Mouse (Mus musculus): ENCODE measurements around the gene Crcp.
"Not testable (repeated sequence)": the region's sequence is repeated elsewhere in the genome, so short reads cannot be mapped to it uniquely, and the experiment has no call there.

Gene Crcp

GRCm38 (mm10) chr5:130023767-130024539, 5.1 kb upstream of the Crcp start:
- DNase-seq (ENCODE audit: extremely low spot score): peak; percentile 88

DNA sequence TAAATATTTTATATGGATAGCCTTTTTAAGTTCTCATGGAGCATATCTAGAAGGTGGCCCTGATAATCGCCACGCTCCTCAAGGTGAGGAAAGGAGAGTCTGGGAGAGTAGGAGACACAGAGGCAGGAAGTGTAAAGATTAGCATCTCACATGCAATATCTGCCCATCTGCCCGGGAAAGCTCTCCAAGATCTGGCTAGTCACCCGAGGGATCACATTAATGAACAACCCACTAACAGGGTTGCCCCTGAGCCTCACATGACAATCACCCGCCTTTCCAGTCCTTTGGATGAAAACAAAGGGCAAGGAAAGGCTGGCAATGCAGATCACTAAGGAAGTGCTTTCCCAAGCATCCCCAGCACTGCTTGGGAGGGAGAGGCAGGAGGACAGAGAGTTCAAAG, 2.0 kb upstream of the Crcp start:
- no peak for DNase-seq (ENCODE audit: extremely low spot score)

- DNase-seq (ENCODE audit: extremely low spot score): no peak
Measured at GRCm38 (mm10) chr5:130027696-130028095, 1.4 kb upstream of the Crcp start.

DNA sequence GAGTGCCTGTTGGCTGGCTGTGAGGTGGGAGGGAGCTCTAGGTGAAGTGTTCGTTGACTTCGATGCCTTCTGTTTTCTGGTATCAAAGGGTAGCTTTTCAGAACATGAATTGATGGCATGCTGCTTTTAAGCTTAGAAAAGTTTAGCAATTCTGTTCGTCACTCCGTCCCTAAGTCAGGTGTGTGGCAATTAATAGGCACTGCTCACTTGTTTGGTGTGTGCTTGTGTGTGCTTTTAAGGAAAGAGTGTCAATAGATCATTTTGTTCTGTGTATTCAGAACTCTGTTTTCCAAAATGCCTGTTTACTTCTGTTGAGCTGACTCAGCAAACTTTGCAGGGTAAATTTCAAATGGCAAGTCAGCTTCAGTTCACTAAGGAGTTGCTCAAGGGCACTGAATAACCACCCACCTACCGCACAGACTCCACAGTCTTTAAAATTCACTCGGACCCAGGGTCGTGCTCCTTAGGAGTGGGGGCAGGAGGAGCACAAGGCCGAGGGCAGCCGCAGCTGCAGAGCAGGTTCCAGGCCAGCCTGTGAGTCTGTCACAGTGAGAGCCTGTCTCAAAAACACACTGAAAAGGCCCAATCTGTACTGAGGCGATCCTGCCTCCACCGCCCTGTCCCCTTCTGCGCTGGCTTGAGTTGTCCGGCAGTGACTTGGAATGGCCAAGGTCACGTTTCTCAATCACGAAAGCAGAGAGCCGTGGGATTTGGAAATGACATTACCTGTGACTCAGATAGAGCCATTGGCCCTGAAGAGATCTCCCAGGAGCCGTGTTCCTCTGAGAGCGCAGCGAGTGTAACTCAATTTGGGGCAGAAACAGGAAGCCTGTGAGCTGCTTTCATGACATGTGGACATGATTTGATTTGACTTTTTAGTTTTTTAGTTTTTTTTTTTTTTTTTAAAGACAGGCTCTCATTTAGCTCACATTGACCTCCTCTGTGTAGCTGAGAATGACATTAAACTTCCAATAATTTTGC, 2.6 kb downstream of the Crcp start:
- no peak for DNase-seq (ENCODE audit: extremely low spot score)

DNA sequence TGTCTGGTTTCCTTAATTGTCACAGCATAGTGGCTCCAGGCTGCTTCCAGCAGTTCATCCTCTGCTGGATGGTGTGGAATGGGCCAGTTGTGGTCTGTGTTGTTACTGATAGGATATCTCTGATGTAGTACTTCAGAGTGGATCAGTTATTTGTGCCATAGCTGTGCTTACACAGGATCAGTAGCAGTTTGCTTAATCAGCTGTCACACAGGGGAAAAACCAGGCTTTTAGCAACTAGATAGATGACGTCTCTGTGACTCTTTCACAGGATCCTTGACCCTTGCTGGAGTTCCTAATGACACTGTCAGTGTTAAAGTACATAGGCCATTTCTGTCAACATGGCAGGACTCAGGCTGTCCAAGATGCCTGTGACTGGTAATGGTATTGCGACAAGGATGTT, 4.8 kb downstream of the Crcp start:
- no peak for DNase-seq (ENCODE audit: extremely low spot score)

- not testable (repeated sequence) for DNase-seq (ENCODE audit: extremely low spot score)
Measured at GRCm38 (mm10) chr5:130036300-130036699, 7.2 kb downstream of the Crcp start.

DNA sequence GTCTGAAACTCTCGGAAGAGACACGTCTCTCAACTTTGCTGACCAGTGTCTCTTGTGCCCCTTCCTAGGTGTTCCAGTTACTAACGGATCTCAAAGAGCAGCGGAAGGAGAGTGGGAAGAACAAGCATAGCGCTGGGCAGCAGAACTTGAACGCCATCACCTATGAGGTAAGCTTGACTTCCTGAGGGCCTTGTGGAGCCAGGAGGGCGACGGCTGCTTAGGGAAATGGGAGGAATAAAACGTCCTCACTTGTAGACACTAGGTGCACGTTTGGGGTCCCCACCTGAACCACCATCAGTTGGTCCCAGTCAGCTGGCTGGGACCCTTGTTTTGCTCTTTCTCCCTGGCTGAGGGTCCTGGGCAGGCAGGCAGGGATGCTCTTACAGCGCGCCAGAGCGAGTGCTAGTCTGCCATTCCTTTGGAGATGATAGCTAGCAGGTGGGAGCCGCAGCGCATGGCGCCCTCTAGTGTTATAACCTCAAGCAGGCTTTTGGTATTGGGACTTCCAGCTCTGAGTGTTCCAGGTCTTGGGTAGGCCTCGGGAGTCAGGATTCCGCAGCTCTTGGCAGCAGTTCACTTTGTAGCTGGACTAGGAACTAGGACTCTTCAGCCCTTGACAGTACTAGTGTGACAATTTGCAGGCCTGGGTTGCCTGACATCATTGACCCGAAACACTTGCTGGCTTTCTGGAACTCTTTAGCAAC, 8.8 kb downstream of the Crcp start:
- peak; percentile 63 for DNase-seq (ENCODE audit: extremely low spot score)

DNA sequence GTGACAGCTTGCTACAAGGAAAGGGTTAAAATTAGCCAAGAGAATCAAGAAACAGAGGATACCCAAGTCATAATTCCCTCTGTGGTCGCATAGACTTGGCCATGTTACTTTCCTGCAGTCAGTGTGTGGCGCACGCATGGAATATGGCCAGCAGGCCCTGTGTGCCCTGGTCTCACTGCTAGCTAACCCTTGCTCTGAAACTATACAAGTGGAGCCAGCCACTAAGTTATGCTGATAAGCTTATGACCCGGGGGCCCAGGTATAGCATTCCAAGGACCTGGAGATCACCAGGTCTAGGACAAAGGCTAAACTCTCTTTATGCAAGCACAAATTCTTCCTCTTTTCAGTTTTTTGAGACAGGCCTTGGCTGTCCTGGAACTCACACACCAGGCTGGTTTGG, 11.7 kb downstream of the Crcp start:
- DNase-seq (ENCODE audit: extremely low spot score): no peak

- no peak for DNase-seq (ENCODE audit: extremely low spot score)
Measured at GRCm38 (mm10) chr5:130041262-130041661, 12.2 kb downstream of the Crcp start.

DNA sequence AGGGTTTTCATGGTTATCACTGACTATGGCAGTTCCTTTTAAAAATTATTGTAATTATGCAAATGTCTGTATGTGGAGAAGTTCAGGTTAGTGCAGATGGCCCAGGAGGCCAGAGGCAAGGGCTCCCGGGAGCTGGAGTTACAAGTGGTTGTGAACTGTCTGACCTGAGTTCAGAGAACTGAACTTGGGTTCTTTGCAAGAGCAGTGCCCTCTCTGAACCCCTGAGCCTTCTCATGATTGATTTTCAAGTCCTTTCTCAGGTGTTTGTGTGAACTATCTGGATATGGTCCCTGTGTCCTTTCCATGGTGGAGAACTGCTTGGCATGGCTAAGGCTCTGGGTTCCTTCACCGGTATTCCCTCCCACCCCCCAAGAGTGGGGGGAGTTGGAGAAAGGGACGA, 14.7 kb downstream of the Crcp start:
- DNase-seq (ENCODE audit: extremely low spot score): no peak

- DNase-seq (ENCODE audit: extremely low spot score): no peak
Measured at GRCm38 (mm10) chr5:130044201-130044695, 15.2 kb downstream of the Crcp start.

DNA sequence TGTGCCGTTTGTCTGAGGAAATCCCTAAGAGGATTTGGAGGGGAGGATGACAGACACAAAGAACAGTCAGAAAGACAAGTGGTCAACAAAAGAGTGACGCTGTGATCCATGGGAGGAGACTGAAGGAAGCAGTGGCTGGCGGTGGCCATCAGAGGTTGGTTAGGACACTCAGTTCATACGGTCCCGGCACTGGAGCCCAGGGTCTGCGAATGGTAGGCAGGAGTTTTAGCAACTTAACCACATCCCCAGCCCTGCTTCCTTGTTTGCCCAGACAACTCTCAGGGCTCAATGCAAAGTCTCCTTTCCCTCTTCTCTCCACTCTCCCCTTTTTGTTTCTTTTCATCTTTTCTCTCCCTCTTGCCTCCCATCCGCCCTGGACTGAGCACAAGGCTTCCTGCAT, 17.0 kb downstream of the Crcp start:
- no peak for DNase-seq (ENCODE audit: extremely low spot score)

GRCm38 (mm10) chr5:130046589-130046988, 17.5 kb downstream of the Crcp start:
- DNase-seq (ENCODE audit: extremely low spot score): no peak

- DNase-seq (ENCODE audit: extremely low spot score): no peak
Measured at GRCm38 (mm10) chr5:130047013-130047412, 17.9 kb downstream of the Crcp start.

DNA sequence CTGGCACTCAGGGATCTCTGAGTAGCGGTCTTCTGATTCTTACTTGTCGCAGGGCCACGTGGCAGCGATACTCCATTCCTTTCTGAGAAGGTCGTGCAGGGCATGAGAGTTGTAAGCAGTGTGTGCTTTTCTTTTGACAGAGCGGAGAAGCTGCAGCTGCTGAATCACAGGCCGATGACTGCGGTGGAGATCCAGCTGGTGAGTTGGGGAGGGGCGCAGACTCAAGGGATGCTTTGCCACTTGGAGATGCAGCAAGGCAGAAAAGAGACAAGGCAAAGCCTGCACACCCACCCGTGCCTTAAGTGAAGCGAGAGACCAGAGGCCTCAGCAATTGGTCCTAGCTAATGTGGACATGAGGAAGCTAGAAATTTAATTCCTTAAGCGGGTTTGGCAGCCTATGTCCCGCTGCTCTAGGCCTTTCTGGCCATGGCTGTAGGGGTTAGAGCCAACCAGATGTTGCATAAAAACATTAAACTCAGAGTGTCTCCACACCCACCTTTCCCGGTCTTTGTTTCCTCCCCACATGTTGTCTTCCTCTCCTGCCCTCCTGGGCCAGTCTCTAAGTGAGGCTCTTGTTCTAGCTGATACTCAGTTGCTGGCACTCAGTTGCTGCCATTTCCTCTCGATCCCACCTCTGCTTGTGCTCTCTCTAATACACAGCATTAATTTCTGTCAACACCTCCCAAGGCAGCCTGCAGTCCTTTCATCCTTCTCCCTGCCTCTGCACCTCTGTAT, 19.9 kb downstream of the Crcp start:
- no peak for DNase-seq (ENCODE audit: extremely low spot score)

- DNase-seq (ENCODE audit: extremely low spot score): no peak
Measured at GRCm38 (mm10) chr5:130050416-130050815, 21.3 kb downstream of the Crcp start.

DNA sequence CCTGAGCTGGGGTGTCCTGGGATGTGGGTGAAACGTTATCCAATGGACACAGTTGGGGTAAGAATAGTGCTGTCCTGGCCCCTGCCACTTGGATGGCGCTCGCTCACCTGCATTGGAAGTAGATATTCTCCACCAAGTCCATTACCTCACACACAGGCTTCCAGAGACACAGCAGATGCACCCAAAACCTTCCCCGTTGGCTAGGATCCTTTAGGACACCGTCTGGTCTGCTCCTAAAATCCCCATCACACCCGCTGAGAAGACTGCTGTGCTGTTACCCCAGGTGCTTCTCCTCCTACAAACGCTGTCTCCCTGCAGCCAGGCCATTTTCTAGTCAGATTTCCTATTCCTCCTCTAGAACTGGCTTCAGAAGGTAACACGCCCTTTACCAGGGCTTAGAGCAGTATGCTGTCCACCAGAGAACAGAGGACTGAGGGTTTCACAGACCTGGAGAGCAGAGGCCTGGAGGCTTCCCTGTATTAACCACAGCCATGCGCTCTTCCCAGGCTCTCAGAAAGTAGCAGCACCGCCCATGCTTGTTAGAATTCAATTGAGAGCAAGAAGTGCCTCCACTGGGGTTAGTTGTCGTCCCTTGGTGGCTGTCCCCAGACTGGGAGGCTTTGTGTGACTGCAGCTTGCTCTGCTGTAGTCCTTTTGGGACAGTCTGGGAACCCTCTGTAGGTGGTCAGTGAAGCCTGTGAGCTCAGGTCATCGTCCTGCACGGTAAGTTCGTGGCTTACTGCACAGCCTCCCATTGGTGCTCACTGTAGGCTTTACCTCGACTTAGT, 22.2 kb downstream of the Crcp start:
- no peak for DNase-seq (ENCODE audit: extremely low spot score)

- DNase-seq (ENCODE audit: extremely low spot score): no peak
Measured at GRCm38 (mm10) chr5:130052510-130052909, 23.4 kb downstream of the Crcp start.

- no peak for DNase-seq (ENCODE audit: extremely low spot score)
Measured at GRCm38 (mm10) chr5:130052955-130053354, 23.9 kb downstream of the Crcp start.

DNA sequence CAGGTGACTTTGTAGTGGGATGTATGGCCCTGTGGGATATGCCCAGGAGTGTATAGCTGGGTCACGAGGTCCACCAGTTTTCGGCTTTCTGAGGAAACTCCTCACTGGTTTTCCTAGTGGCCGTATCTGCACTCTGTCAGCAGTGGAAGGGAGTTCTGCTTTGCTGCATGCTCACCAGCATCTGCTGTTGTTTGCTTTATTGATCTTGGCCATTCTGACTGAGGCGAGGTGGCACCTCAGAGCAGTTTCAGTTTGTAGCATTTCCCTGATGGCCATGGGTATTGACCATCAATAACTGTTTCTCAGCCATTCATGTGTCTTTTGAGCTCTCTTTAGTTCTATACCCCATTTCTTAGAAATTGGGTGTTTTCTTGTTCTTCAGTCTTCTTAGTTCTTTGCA, 26.6 kb downstream of the Crcp start:
- no peak for DNase-seq (ENCODE audit: extremely low spot score)

GRCm38 (mm10) chr5:130056303-130056702, 27.2 kb downstream of the Crcp start:
- no peak for DNase-seq (ENCODE audit: extremely low spot score)

Measured in embryo, embryonic 9.5 days (tissue).